Mouse (Mus musculus) intestine, embryonic 14.5 days (tissue): Measurements from ENCODE around the gene Cmtm6. TPM values are rescaled to one million over a fixed set of nuclear protein-coding genes. Genes with fewer than 3 reads are reported as not detected.

Experiments
- ATAC-seq: fragments of 200-750 bp; cut with Nextera tagmentation; replicated peaks from 2 replicates; pipeline ENCODE4 v1.8.0; 2017; ENCODE audit warnings: low read depth, moderate number of reproducible peaks, moderate TSS enrichment, moderate library complexity; ENCODE audit not compliant: low FRiP score, low TSS enrichment
- DNase-seq: peaks from one replicate; pipeline ENCODE4 v3.0.0-alpha.2; 2018; ENCODE audit warnings: low spot score
- H3K27ac ChIP-seq: fragments of 300-500 bp; sonication (generic); 2 replicates; pipeline ENCODE4 v1.5.1; 2014; ENCODE audit warnings: low read depth, mild to moderate bottlenecking, control low read depth
- H3K27me3 ChIP-seq: fragments of 300-500 bp; sonication (generic); replicated peaks from 2 replicates; pipeline ENCODE4 v1.6.1; 2014; ENCODE audit warnings: low read length, control low read depth; ENCODE audit not compliant: control insufficient read depth, insufficient read depth
- H3K36me3 ChIP-seq: fragments of 300-500 bp; sonication (generic); 2 replicates; pipeline ENCODE4 v1.6.1; 2014; ENCODE audit warnings: low read length, control low read depth; ENCODE audit not compliant: control insufficient read depth, insufficient read depth
- H3K4me1 ChIP-seq: fragments of 300-500 bp; sonication (generic); replicated peaks from 2 replicates; pipeline ENCODE4 v1.6.1; 2014; ENCODE audit warnings: low read length, control low read depth, mixed read lengths; ENCODE audit not compliant: control insufficient read depth, insufficient read depth
- H3K4me2 ChIP-seq: fragments of 300-500 bp; sonication (generic); 2 replicates; pipeline ENCODE4 v1.6.1; 2014; ENCODE audit warnings: low read length
- H3K4me3 ChIP-seq: fragments of 300-500 bp; sonication (generic); 2 replicates; pipeline ENCODE4 v1.5.1; 2014; ENCODE audit warnings: low read depth, low read length, control low read depth, mixed read lengths
- H3K9ac ChIP-seq: fragments of 300-500 bp; sonication (generic); 2 replicates; pipeline ENCODE4 v1.6.1; 2014; ENCODE audit warnings: mild to moderate bottlenecking, low read length
- H3K9me3 ChIP-seq: fragments of 300-500 bp; sonication (generic); 2 replicates; pipeline ENCODE4 v1.6.1; 2016; ENCODE audit warnings: low read length, control low read depth; ENCODE audit not compliant: control insufficient read depth
- WGBS: fragments of 180-500 bp; shearing (Covaris S2); extraction: QIAGEN DNeasy Blood & Tissue Kit; methylation state at CpG from one replicate; pipeline ENCODE4 v1.1.7; 2014; 5-methylcytosine and 5-hydroxymethylcytosine counted together
- polyA plus RNA-seq: library from polyadenylated mRNA; unstranded; fragments of >200 nt; fragmentation: Nextera tagmentation; extraction: Ambion mirVana; gene quantifications from 2 replicates; pipeline ENCODE4 v1.2.1, GENCODE M21; 2014

Cmtm6 gene
- polyA plus RNA-seq, 1 experiment from 2014 or later = 61.5 TPM

DNA sequence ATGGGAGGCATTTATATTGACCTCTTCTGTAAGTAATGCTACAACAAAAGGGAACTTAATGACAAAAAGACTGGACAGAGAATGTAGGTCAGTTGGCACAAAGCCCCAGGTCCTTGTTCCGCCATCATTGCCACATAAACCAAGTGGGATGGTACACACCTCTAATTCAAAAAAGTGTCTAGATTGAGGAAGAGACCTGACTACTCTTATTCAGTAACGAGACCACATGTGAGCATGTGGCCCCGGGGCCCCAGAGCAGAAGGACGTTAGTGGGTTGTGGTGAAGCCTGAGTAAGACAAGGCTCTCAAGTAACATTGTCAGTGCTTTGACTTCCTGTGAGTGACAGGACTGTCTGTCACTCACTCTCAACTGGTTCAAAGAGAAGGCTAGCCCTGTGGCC is 39.3 kb downstream of the Cmtm6 start:
- DNase-seq = no peak
- Histone ChIP-seq H3K9me3 (no peaks in the 10 kb centered on the region), H3K9ac (no peak overlapping the region), H3K4me3 (no peak overlapping the region), H3K4me1 (no peaks in the 10 kb centered on the region), H3K4me2 (no peak overlapping the region), H3K36me3 (peaks cover 4% of the 10 kb centered on the region; the same call in 1 of the 2 replicates), H3K27me3 (no peaks in the 10 kb centered on the region), H3K27ac (no peak overlapping the region)
- no peak for ATAC-seq
- 94% methylated on average over 4 of the region's 4 CpGs for WGBS

DNA sequence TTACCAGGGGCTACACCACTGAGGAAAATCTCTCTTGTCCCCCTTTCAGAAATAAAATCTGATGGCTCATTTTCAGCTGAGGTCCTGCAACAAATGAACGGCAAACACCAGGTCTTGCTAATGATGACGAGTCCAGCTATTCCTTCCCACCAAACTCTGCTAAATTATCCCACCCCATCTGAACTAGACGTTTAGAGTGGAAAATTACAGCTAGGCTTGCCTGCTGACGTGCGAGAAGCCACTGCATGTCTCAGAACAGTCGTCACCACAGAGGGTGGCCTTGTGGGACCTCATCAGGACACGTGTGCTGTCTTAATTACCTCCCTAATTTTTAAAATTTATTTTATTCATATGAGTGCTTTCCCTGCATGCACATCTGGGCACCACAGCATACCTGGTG is 40.6 kb downstream of the Cmtm6 start:
- Histone ChIP-seq H3K4me1 (no peaks in the 10 kb centered on the region), H3K27ac (no peak overlapping the region), H3K9ac (no peak overlapping the region), H3K9me3 (no peaks in the 10 kb centered on the region), H3K4me3 (no peak overlapping the region), H3K27me3 (no peaks in the 10 kb centered on the region), H3K36me3 (peaks cover 4% of the 10 kb centered on the region; the same call in 1 of the 2 replicates), H3K4me2 (no peak overlapping the region)
- WGBS = 82% methylated on average over 7 of the region's 7 CpGs
- DNase-seq (no peak), ATAC-seq (no peak)

DNA sequence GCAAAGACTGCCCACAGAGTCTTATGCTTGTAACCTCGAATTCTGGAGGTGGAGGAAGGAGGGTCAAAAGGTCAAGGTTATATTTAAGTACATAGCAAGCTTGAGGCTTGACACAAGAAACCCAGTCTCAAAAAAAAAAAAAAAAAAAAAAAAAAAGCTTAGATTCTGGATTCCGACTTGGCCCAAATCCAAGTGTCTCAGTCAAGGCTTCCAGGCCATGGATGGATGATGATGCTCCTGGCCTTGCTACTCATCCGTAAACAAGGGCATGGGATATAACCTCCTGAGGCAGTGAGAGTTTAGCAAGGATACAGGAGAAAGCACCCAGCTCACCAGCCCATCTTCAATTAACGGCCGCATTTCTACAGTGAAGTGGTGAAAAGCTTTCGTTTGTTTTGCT is 43.7 kb downstream of the Cmtm6 start:
- Histone ChIP-seq H3K27me3 (no peaks in the 10 kb centered on the region), H3K4me2 (no peak overlapping the region), H3K4me1 (0 out of 2 replicates have a peak, but pooled peaks cover 3% of the 10 kb centered on the region), H3K4me3 (no peak overlapping the region), H3K9me3 (no peaks in the 10 kb centered on the region), H3K36me3 (peaks cover 4% of the 10 kb centered on the region; the same call in 1 of the 2 replicates), H3K27ac (no peak overlapping the region), H3K9ac (no peak overlapping the region)
- DNase-seq (no peak), ATAC-seq (no peak)
- WGBS = 64% methylated on average over 6 of the region's 6 CpGs

DNA sequence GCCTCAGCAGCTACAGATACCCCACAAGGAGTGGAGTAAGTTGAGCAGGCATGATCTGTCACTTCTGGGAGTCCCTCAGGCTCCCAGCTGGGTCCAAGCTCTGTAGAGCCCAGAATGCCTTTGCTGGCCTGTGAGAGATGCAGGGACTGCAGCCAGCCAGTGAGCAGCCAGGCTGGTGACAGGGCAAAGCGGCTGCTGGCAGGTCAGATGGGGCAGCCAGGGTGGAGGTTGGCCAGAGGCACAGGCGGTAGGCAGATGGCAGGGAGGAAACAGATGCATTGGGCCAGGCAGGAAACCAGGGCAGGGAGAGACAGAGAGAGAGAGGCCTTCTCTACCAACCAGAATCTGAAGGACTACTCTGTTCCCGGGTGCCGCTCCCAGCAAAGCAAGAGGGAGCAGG is 44.4 kb downstream of the Cmtm6 start:
- Histone ChIP-seq H3K36me3 (peaks cover 4% of the 10 kb centered on the region; the same call in 1 of the 2 replicates), H3K9me3 (no peaks in the 10 kb centered on the region), H3K4me1 (peaks cover 8% of the 10 kb centered on the region), H3K4me3 (no peak overlapping the region), H3K27me3 (no peaks in the 10 kb centered on the region), H3K4me2 (no peak overlapping the region), H3K27ac (no peak overlapping the region), H3K9ac (no peak overlapping the region)
- DNase-seq = no peak
- ATAC-seq = no peak
- WGBS = 68% methylated on average over 4 of the region's 4 CpGs

DNA sequence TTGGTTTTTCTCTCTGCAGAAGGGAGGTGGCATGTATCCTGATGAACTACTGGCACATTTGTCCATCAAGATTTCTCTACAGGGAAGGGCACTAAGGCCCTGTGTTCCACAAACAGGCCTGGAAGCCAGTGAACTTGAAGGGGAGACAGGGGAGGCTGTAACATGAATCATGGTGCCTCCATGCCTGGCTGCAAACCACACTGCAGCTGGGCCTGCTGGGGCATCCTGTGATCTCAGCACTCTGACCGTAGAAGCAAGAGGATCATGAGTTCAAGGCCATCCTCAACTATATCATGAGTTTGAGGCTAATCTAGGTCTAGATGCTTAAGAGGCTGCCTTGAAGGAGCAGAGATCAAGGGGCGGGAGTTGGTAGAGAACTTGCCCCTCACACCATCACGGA is 45.4 kb downstream of the Cmtm6 start:
- ATAC-seq = no peak

DNA sequence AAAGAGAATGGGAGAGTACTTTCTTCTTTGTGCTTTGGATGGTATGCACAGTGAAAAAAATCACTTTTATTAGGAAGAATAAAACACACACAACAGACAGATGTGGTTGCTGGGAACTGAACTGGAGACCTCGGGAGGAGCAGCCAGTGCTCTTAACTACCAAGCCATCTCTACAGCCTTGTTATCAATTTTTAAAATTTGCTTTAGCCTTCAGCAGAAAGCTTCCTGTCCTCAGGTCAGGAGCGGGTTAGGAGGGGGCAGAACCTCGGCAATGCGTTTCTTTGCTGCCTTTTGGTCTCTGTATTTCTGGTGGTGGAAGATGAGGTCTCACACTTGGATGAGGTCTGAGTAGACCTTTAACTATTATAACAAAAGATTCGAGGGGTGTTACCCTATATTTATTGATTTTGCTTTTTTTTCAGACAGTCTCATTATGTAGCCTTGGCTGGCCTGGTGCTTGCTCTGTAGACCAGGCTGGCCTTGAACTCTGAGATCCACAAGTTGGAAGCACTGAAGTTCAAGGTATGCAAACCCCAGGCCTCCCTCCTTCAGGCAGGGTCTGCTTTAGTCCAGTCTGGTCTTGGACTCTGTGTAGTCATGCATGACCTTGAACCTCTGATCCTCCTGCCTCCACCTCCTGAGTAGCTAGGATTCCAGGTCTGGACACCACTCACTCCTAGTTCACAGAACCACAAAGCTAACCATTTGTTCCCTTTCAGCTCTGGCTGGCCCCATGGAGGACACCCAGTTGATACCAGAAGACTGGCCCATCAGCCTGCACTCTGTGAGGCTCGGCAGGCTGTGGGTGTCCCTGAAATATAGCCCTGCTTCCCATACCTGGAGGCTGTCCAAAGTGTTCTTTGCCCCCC is 46.5 kb downstream of the Cmtm6 start:
- H3K4me2 ChIP-seq = no peak overlapping the region
- ATAC-seq (no peak), DNase-seq (no peak)
- H3K27me3 ChIP-seq = no peaks in the 10 kb centered on the region
- no peaks in the 10 kb centered on the region for H3K9me3 ChIP-seq
- peaks cover 3% of the 10 kb centered on the region; the same call in 1 of the 2 replicates for H3K36me3 ChIP-seq
- H3K9ac ChIP-seq = no peak overlapping the region
- WGBS = 60% methylated on average over 6 of the region's 6 CpGs
- peaks cover 10% of the 10 kb centered on the region for H3K4me1 ChIP-seq
- H3K4me3 ChIP-seq = no peak overlapping the region
- H3K27ac ChIP-seq = no peak overlapping the region

More for the DNA sequence above, 45.4 kb downstream of the Cmtm6 start:
- H3K36me3 ChIP-seq = peaks cover 4% of the 10 kb centered on the region; the same call in 1 of the 2 replicates
- no peak overlapping the region for H3K4me2 ChIP-seq
- DNase-seq = no peak
- H3K4me3 ChIP-seq = no peak overlapping the region
- 88% methylated on average over 3 of the region's 3 CpGs for WGBS
- H3K27me3 ChIP-seq = no peaks in the 10 kb centered on the region
- no peak overlapping the region for H3K27ac ChIP-seq
- peaks cover 10% of the 10 kb centered on the region for H3K4me1 ChIP-seq
- H3K9ac ChIP-seq = no peak overlapping the region
- H3K9me3 ChIP-seq = no peaks in the 10 kb centered on the region

DNA sequence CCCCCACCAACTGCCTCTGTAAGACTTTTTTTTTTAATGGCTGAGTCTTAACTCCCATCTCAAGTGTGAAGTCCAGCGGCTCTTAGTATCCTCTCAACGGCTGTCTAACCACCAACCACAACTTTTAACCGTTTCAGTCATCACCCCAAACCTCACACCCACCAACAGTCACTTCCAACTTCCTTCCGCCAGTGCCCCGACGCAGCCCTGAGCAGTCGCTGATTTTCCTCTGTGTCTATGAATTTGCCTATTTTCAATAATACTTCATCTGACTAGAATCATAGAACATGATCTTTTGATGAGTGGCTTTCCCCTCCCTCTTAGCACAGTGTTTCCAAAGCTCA is 47.1 kb downstream of the Cmtm6 start:
- ATAC-seq (no peak), DNase-seq (no peak)
- Histone ChIP-seq H3K4me2 (no peak overlapping the region), H3K36me3 (no peaks in the 10 kb centered on the region), H3K4me3 (no peak overlapping the region), H3K4me1 (peaks cover 10% of the 10 kb centered on the region), H3K27me3 (no peaks in the 10 kb centered on the region), H3K27ac (no peak overlapping the region), H3K9ac (no peak overlapping the region), H3K9me3 (no peaks in the 10 kb centered on the region)
- 76% methylated on average over 7 of the region's 7 CpGs for WGBS

DNA sequence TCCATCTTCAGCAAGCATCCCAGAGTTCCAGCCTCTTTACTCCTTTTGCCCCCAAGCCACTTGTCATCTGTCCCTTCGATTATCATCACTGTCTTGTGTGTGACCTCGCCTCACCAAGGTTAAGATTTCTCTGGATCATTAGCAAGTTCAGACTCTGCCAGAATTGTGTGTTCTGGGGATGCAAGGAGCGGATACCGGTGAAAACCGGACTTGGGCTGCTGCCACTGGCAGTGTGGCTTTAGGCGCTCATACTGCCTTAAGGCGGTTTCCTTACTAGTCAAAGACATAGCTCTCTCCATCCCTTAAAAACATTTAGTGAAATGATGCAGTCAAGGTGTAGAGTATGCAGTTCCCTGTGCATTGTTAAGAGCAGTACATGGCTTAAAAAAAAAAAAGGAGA is 48.0 kb downstream of the Cmtm6 start:
- Histone ChIP-seq H3K9ac (no peak overlapping the region), H3K27me3 (no peaks in the 10 kb centered on the region), H3K9me3 (no peaks in the 10 kb centered on the region), H3K27ac (no peak overlapping the region), H3K4me2 (no peak overlapping the region), H3K36me3 (no peaks in the 10 kb centered on the region), H3K4me3 (no peak overlapping the region), H3K4me1 (peaks cover 10% of the 10 kb centered on the region)
- 92% methylated on average over 7 of the region's 7 CpGs for WGBS
- no peak for ATAC-seq
- no peak for DNase-seq
